Mouse (Mus musculus) intestine, embryonic 15.5 days (tissue): ENCODE measurements at regions not wholly inside any gene's neighbourhood (a gene's known extent, or its start where the extent isn't known, plus 50 kb on each side); places are given as distances from the start of the nearest gene placed in this dataset.

Experiments used
- ATAC-seq: fragments of 200-750 bp; cut with Nextera tagmentation; 2 replicates; pipeline ENCODE4 v1.8.0; 2017; ENCODE audit warnings: moderate TSS enrichment, moderate library complexity
- H3K27ac ChIP-seq: fragments of 300-500 bp; sonication (generic); 2 replicates; pipeline ENCODE4 v1.5.1; 2015; ENCODE audit warnings: mild to moderate bottlenecking, inconsistent platforms
- H3K27me3 ChIP-seq: fragments of 300-500 bp; sonication (generic); replicated peaks from 2 replicates; pipeline ENCODE4 v1.6.1; 2015; ENCODE audit warnings: inconsistent platforms
- H3K36me3 ChIP-seq: fragments of 300-500 bp; sonication (generic); 2 replicates; pipeline ENCODE4 v1.6.1; 2015; ENCODE audit warnings: inconsistent platforms
- H3K4me1 ChIP-seq: fragments of 300-500 bp; sonication (generic); replicated peaks from 2 replicates; pipeline ENCODE4 v1.6.1; 2015; ENCODE audit warnings: inconsistent platforms
- H3K4me2 ChIP-seq: fragments of 300-500 bp; sonication (generic); replicated peaks from 2 replicates; pipeline ENCODE4 v1.6.1; 2015; ENCODE audit warnings: mild to moderate bottlenecking, inconsistent platforms
- H3K4me3 ChIP-seq: fragments of 300-500 bp; sonication (generic); replicated peaks from 2 replicates; pipeline ENCODE4 v1.5.1; 2015; ENCODE audit warnings: inconsistent platforms
- H3K9ac ChIP-seq: fragments of 300-500 bp; sonication (generic); 2 replicates; pipeline ENCODE4 v1.6.1; 2015; ENCODE audit warnings: inconsistent platforms
- H3K9me3 ChIP-seq: fragments of 300-500 bp; sonication (generic); 2 replicates; pipeline ENCODE4 v1.6.1; 2016; ENCODE audit warnings: inconsistent platforms
- WGBS: fragments of 180-500 bp; shearing (Covaris S2); methylation state at CpG from one replicate; pipeline ENCODE4 v1.1.7; 2015; 5-methylcytosine and 5-hydroxymethylcytosine counted together

- WGBS = 73% methylated on average over 7 of the region's 7 CpGs
- Histone ChIP-seq H3K4me2 (no peak overlapping the region), H3K4me3 (no peak overlapping the region), H3K9me3 (no peaks in the 10 kb centered on the region), H3K4me1 (no peaks in the 10 kb centered on the region), H3K27ac (no peak overlapping the region), H3K27me3 (no peaks in the 10 kb centered on the region), H3K36me3 (no peaks in the 10 kb centered on the region), H3K9ac (no peak overlapping the region)
- no peak for ATAC-seq
These were observed 193.7 kb upstream of the Afdn start for GRCm38 (mm10) chr17:13566680-13567079.

GRCm38 (mm10) chr17:13567183-13567582 is 193.2 kb upstream of the Afdn start:
- 86% methylated on average over 3 of the region's 3 CpGs for WGBS
- Histone ChIP-seq H3K4me3 (no peak overlapping the region), H3K27me3 (no peaks in the 10 kb centered on the region), H3K36me3 (no peaks in the 10 kb centered on the region), H3K9me3 (no peaks in the 10 kb centered on the region), H3K4me1 (no peaks in the 10 kb centered on the region), H3K4me2 (no peak overlapping the region), H3K27ac (no peak overlapping the region), H3K9ac (no peak overlapping the region)
- no peak for ATAC-seq

GRCm38 (mm10) chr17:13570796-13571195 is 189.5 kb upstream of the Afdn start:
- Histone ChIP-seq H3K27ac (no peak overlapping the region), H3K9me3 (no peaks in the 10 kb centered on the region), H3K9ac (no peak overlapping the region), H3K27me3 (no peaks in the 10 kb centered on the region), H3K4me2 (no peak overlapping the region), H3K4me1 (no peaks in the 10 kb centered on the region), H3K36me3 (no peaks in the 10 kb centered on the region), H3K4me3 (no peak overlapping the region)
- WGBS = 76% methylated on average over 5 of the region's 5 CpGs
- ATAC-seq = no peak

- ATAC-seq = peak; percentile 85
- Histone ChIP-seq H3K4me3 (no peak overlapping the region), H3K27ac (no peak overlapping the region), H3K36me3 (no peaks in the 10 kb centered on the region), H3K9ac (no peak overlapping the region), H3K4me2 (no peak overlapping the region), H3K27me3 (no peaks in the 10 kb centered on the region), H3K4me1 (no peaks in the 10 kb centered on the region), H3K9me3 (no peaks in the 10 kb centered on the region)
- WGBS = 54% methylated on average over 8 of the region's 8 CpGs
These were observed 188.0 kb upstream of the Afdn start for GRCm38 (mm10) chr17:13572204-13572833.

- Histone ChIP-seq H3K9me3 (no peaks in the 10 kb centered on the region), H3K4me1 (no peaks in the 10 kb centered on the region), H3K36me3 (no peaks in the 10 kb centered on the region), H3K27ac (no peak overlapping the region), H3K4me3 (no peak overlapping the region), H3K4me2 (no peak overlapping the region), H3K27me3 (no peaks in the 10 kb centered on the region), H3K9ac (no peak overlapping the region)
- WGBS = 73% methylated on average over 9 of the region's 9 CpGs
- ATAC-seq = no peak
These were observed 187.3 kb upstream of the Afdn start for GRCm38 (mm10) chr17:13573036-13573435.

GRCm38 (mm10) chr17:13574122-13574521 is 186.2 kb upstream of the Afdn start:
- Histone ChIP-seq H3K36me3 (no peaks in the 10 kb centered on the region), H3K27me3 (no peaks in the 10 kb centered on the region), H3K9ac (no peak overlapping the region), H3K4me3 (no peak overlapping the region), H3K4me1 (no peaks in the 10 kb centered on the region), H3K4me2 (no peak overlapping the region), H3K27ac (no peak overlapping the region), H3K9me3 (no peaks in the 10 kb centered on the region)
- ATAC-seq = peak; percentile 48
- 79% methylated on average over 1 of the region's 1 CpGs for WGBS

GRCm38 (mm10) chr17:13574682-13575444 is 185.5 kb upstream of the Afdn start:
- no peak overlapping the region for H3K4me3 ChIP-seq
- H3K27me3 ChIP-seq = no peaks in the 10 kb centered on the region
- H3K9me3 ChIP-seq = no peaks in the 10 kb centered on the region
- H3K9ac ChIP-seq = no peak overlapping the region
- 74% methylated on average over 13 of the region's 13 CpGs for WGBS
- no peak for ATAC-seq
- H3K4me1 ChIP-seq = no peaks in the 10 kb centered on the region
- H3K27ac ChIP-seq = no peak overlapping the region
- no peaks in the 10 kb centered on the region for H3K36me3 ChIP-seq
- no peak overlapping the region for H3K4me2 ChIP-seq

GRCm38 (mm10) chr17:13577798-13578197 is 182.5 kb upstream of the Afdn start:
- H3K36me3 ChIP-seq = no peaks in the 10 kb centered on the region
- H3K27ac ChIP-seq = no peak overlapping the region
- no peaks in the 10 kb centered on the region for H3K9me3 ChIP-seq
- H3K4me2 ChIP-seq = no peak overlapping the region
- no peak overlapping the region for H3K9ac ChIP-seq
- no peak overlapping the region for H3K4me3 ChIP-seq
- no peaks in the 10 kb centered on the region for H3K4me1 ChIP-seq
- no peaks in the 10 kb centered on the region for H3K27me3 ChIP-seq
- 69% methylated on average over 3 of the region's 3 CpGs for WGBS
- ATAC-seq = no peak

- Histone ChIP-seq H3K36me3 (no peaks in the 10 kb centered on the region), H3K27ac (no peak overlapping the region), H3K27me3 (no peaks in the 10 kb centered on the region), H3K4me2 (no peak overlapping the region), H3K4me1 (no peaks in the 10 kb centered on the region), H3K4me3 (no peak overlapping the region), H3K9me3 (no peaks in the 10 kb centered on the region), H3K9ac (no peak overlapping the region)
- ATAC-seq = no peak
- WGBS = 77% methylated on average over 5 of the region's 5 CpGs
These were observed 179.0 kb upstream of the Afdn start for GRCm38 (mm10) chr17:13581214-13581920.

- peak; percentile 83 for ATAC-seq
- H3K4me3 ChIP-seq = no peak overlapping the region
- no peaks in the 10 kb centered on the region for H3K27me3 ChIP-seq
- 69% methylated on average over 6 of the region's 6 CpGs for WGBS
- H3K4me1 ChIP-seq = no peaks in the 10 kb centered on the region
- no peak overlapping the region for H3K4me2 ChIP-seq
- no peaks in the 10 kb centered on the region for H3K36me3 ChIP-seq
- H3K9me3 ChIP-seq = no peaks in the 10 kb centered on the region
- H3K9ac ChIP-seq = no peak overlapping the region
- no peak overlapping the region for H3K27ac ChIP-seq
These were observed 178.2 kb upstream of the Afdn start for GRCm38 (mm10) chr17:13581995-13582588.

- Histone ChIP-seq H3K4me1 (no peaks in the 10 kb centered on the region), H3K9me3 (no peaks in the 10 kb centered on the region), H3K27me3 (no peaks in the 10 kb centered on the region), H3K4me2 (no peak overlapping the region), H3K4me3 (no peak overlapping the region), H3K27ac (no peak overlapping the region), H3K9ac (no peak overlapping the region), H3K36me3 (no peaks in the 10 kb centered on the region)
- 71% methylated on average over 9 of the region's 9 CpGs for WGBS
- ATAC-seq = no peak
These were observed 176.7 kb upstream of the Afdn start for GRCm38 (mm10) chr17:13583475-13584233.

GRCm38 (mm10) chr17:13584394-13584793 is 175.9 kb upstream of the Afdn start:
- H3K9me3 ChIP-seq = no peaks in the 10 kb centered on the region
- no peaks in the 10 kb centered on the region for H3K27me3 ChIP-seq
- H3K27ac ChIP-seq = no peak overlapping the region
- no peaks in the 10 kb centered on the region for H3K36me3 ChIP-seq
- no peaks in the 10 kb centered on the region for H3K4me1 ChIP-seq
- 47% methylated on average over 4 of the region's 4 CpGs for WGBS
- ATAC-seq = no peak
- H3K4me2 ChIP-seq = no peak overlapping the region
- no peak overlapping the region for H3K4me3 ChIP-seq
- no peak overlapping the region for H3K9ac ChIP-seq
